Mouse (Mus musculus) kidney, embryonic 14.5 days (tissue): ENCODE measurements around the gene Eya2. TPM values are rescaled to one million over a fixed set of nuclear protein-coding genes. Genes with fewer than 3 reads are reported as not detected.

Experiments used
- ATAC-seq: fragments of 200-750 bp; cut with Nextera tagmentation; 2 replicates; pipeline ENCODE4 v1.8.0; 2017; ENCODE audit warnings: moderate number of reproducible peaks, mild to moderate bottlenecking, moderate TSS enrichment, moderate library complexity; ENCODE audit not compliant: low FRiP score, low TSS enrichment
- H3K27ac ChIP-seq: fragments of 300-500 bp; sonication (generic); 2 replicates; pipeline ENCODE4 v1.5.1; 2014; ENCODE audit warnings: low read depth, mild to moderate bottlenecking, low read length, moderate library complexity, mixed read lengths
- H3K27me3 ChIP-seq: fragments of 300-500 bp; sonication (generic); 2 replicates; pipeline ENCODE4 v1.6.1; 2014; ENCODE audit warnings: mild to moderate bottlenecking, low read length; ENCODE audit not compliant: control insufficient read depth, insufficient read depth
- H3K36me3 ChIP-seq: fragments of 300-500 bp; sonication (generic); 2 replicates; pipeline ENCODE4 v1.6.1; 2014; ENCODE audit warnings: low read length, mixed read lengths; ENCODE audit not compliant: control insufficient read depth, insufficient read depth
- H3K4me1 ChIP-seq: fragments of 300-500 bp; sonication (generic); 2 replicates; pipeline ENCODE4 v1.6.1; 2014; ENCODE audit warnings: low read length, mixed read lengths; ENCODE audit not compliant: control insufficient read depth, insufficient read depth
- H3K4me2 ChIP-seq: fragments of 300-500 bp; sonication (generic); replicated peaks from 2 replicates; pipeline ENCODE4 v1.6.1; 2014; ENCODE audit warnings: low read depth, mild to moderate bottlenecking, low read length
- H3K4me3 ChIP-seq: fragments of 300-500 bp; sonication (generic); 2 replicates; pipeline ENCODE4 v1.5.1; 2014; ENCODE audit warnings: mild to moderate bottlenecking, low read length
- H3K9ac ChIP-seq: fragments of 300-500 bp; sonication (generic); 2 replicates; pipeline ENCODE4 v1.6.1; 2014; ENCODE audit warnings: low read depth, mild to moderate bottlenecking, low read length, moderate library complexity
- H3K9me3 ChIP-seq: fragments of 300-500 bp; sonication (generic); 2 replicates; pipeline ENCODE4 v1.6.1; 2016; ENCODE audit warnings: low read length; ENCODE audit not compliant: control insufficient read depth
- WGBS: fragments of 180-500 bp; shearing (Covaris S2); extraction: QIAGEN DNeasy Blood & Tissue Kit; methylation state at CpG from one replicate; pipeline ENCODE4 v1.1.7; 2014; 5-methylcytosine and 5-hydroxymethylcytosine counted together
- polyA plus RNA-seq: library from polyadenylated mRNA; unstranded; fragments of >200 nt; fragmentation: Nextera tagmentation; extraction: Ambion mirVana; gene quantifications from 2 replicates; pipeline ENCODE4 v1.2.1, GENCODE M21; 2014

Gene Eya2
- polyA plus RNA-seq, 1 experiment from 2014 or later, result 10.4 TPM

GRCm38 (mm10) chr2:165571216-165571778 lies 23.5 kb upstream of the Eya2 start:
- WGBS, result 10% methylated on average over 4 of the region's 4 CpGs
- peak; percentile 55 for ATAC-seq
- no peaks in the 10 kb centered on the region for H3K4me1 ChIP-seq
- no peak overlapping the region for H3K4me3 ChIP-seq
- no peak overlapping the region for H3K9ac ChIP-seq
- peak overlapping the region; percentile 17; the same call in 1 of the 2 replicates for H3K27ac ChIP-seq
- no peak overlapping the region for H3K4me2 ChIP-seq
- H3K27me3 ChIP-seq, result no peaks in the 10 kb centered on the region
- no peaks in the 10 kb centered on the region for H3K36me3 ChIP-seq
- no peaks in the 10 kb centered on the region for H3K9me3 ChIP-seq

- H3K27me3 ChIP-seq, result no peaks in the 10 kb centered on the region
- no peak overlapping the region for H3K4me3 ChIP-seq
- H3K4me1 ChIP-seq, result no peaks in the 10 kb centered on the region
- 84% methylated on average over 8 of the region's 8 CpGs for WGBS
- ATAC-seq, result no peak
- no peaks in the 10 kb centered on the region for H3K9me3 ChIP-seq
- H3K4me2 ChIP-seq, result no peak overlapping the region
- H3K36me3 ChIP-seq, result no peaks in the 10 kb centered on the region
- H3K27ac ChIP-seq, result no peak overlapping the region
- H3K9ac ChIP-seq, result no peak overlapping the region
These were observed 11.8 kb upstream of the Eya2 start for GRCm38 (mm10) chr2:165583044-165583443.

GRCm38 (mm10) chr2:165583518-165583917 lies 11.3 kb upstream of the Eya2 start:
- 80% methylated on average over 4 of the region's 4 CpGs for WGBS
- no peaks in the 10 kb centered on the region for H3K9me3 ChIP-seq
- H3K27me3 ChIP-seq, result no peaks in the 10 kb centered on the region
- H3K9ac ChIP-seq, result no peak overlapping the region
- no peaks in the 10 kb centered on the region for H3K36me3 ChIP-seq
- no peak overlapping the region for H3K27ac ChIP-seq
- ATAC-seq, result no peak
- no peaks in the 10 kb centered on the region for H3K4me1 ChIP-seq
- no peak overlapping the region for H3K4me3 ChIP-seq
- H3K4me2 ChIP-seq, result no peak overlapping the region

GRCm38 (mm10) chr2:165584563-165584962 lies 10.3 kb upstream of the Eya2 start:
- Histone ChIP-seq H3K4me1 (no peaks in the 10 kb centered on the region), H3K36me3 (no peaks in the 10 kb centered on the region), H3K4me3 (no peak overlapping the region), H3K9me3 (no peaks in the 10 kb centered on the region), H3K4me2 (no peak overlapping the region), H3K27ac (no peak overlapping the region), H3K9ac (no peak overlapping the region), H3K27me3 (no peaks in the 10 kb centered on the region)
- ATAC-seq, result no peak
- 72% methylated on average over 3 of the region's 3 CpGs for WGBS

GRCm38 (mm10) chr2:165590742-165591141 lies 4.1 kb upstream of the Eya2 start:
- Histone ChIP-seq H3K4me1 (no peaks in the 10 kb centered on the region; the same call in 1 of the 2 replicates), H3K4me2 (no peak overlapping the region), H3K27me3 (peaks cover 14% of the 10 kb centered on the region), H3K9me3 (no peaks in the 10 kb centered on the region), H3K4me3 (no peak overlapping the region), H3K27ac (no peak overlapping the region), H3K36me3 (no peaks in the 10 kb centered on the region), H3K9ac (no peak overlapping the region)
- WGBS, result 87% methylated on average over 16 of the region's 16 CpGs
- ATAC-seq, result no peak

- Histone ChIP-seq H3K27ac (no peak overlapping the region), H3K4me1 (peaks cover 7% of the 10 kb centered on the region; the same call in 1 of the 2 replicates), H3K4me3 (no peak overlapping the region), H3K9ac (no peak overlapping the region), H3K36me3 (no peaks in the 10 kb centered on the region), H3K4me2 (no peak overlapping the region), H3K9me3 (no peaks in the 10 kb centered on the region), H3K27me3 (peaks cover 14% of the 10 kb centered on the region)
- ATAC-seq, result no peak
- WGBS, result 79% methylated on average over 2 of the region's 2 CpGs
These were observed 1.1 kb upstream of the Eya2 start for GRCm38 (mm10) chr2:165593763-165594162.

- Histone ChIP-seq H3K4me2 (peak overlapping the region; percentile 97), H3K36me3 (no peaks in the 10 kb centered on the region), H3K4me3 (peak overlapping the region; percentile 59), H3K27me3 (peaks cover 14% of the 10 kb centered on the region), H3K9me3 (no peaks in the 10 kb centered on the region), H3K27ac (peak overlapping the region; percentile 15; the same call in 1 of the 2 replicates), H3K9ac (peak overlapping the region; percentile 60; the same call in 1 of the 2 replicates), H3K4me1 (peaks cover 19% of the 10 kb centered on the region; the same call in 1 of the 2 replicates)
- peak; percentile 25; the same call in 1 of the 2 replicates for ATAC-seq
- WGBS, result 3% methylated on average over 13 of the region's 13 CpGs
These were observed 841 bp downstream of the Eya2 start for GRCm38 (mm10) chr2:165595676-165596070.

- Histone ChIP-seq H3K4me1 (peaks cover 24% of the 10 kb centered on the region; the same call in 1 of the 2 replicates), H3K9me3 (no peaks in the 10 kb centered on the region), H3K27ac (no peak overlapping the region), H3K27me3 (peaks cover 14% of the 10 kb centered on the region), H3K4me2 (peak overlapping the region; percentile 97), H3K9ac (peak overlapping the region; percentile 19; the same call in 1 of the 2 replicates), H3K36me3 (no peaks in the 10 kb centered on the region), H3K4me3 (peak overlapping the region; percentile 59)
- no peak for ATAC-seq
- WGBS, result 11% methylated on average over 11 of the region's 11 CpGs
These were observed 1.3 kb downstream of the Eya2 start for GRCm38 (mm10) chr2:165596141-165596540.

- Histone ChIP-seq H3K9me3 (no peaks in the 10 kb centered on the region), H3K4me2 (no peak overlapping the region), H3K36me3 (no peaks in the 10 kb centered on the region), H3K27me3 (peaks cover 14% of the 10 kb centered on the region), H3K4me3 (no peak overlapping the region), H3K27ac (no peak overlapping the region), H3K4me1 (peaks cover 35% of the 10 kb centered on the region; the same call in 1 of the 2 replicates), H3K9ac (no peak overlapping the region)
- ATAC-seq, result no peak
- WGBS, result 30% methylated on average over 6 of the region's 6 CpGs
These were observed 2.7 kb downstream of the Eya2 start for GRCm38 (mm10) chr2:165597536-165597935.
